Mouse (Mus musculus): Measurements from ENCODE around the gene Cdkl4.
"Not testable (repeated sequence)": the region's sequence is repeated elsewhere in the genome, so short reads cannot be mapped to it uniquely, and the experiment has no call there.

The Cdkl4 gene

DNA sequence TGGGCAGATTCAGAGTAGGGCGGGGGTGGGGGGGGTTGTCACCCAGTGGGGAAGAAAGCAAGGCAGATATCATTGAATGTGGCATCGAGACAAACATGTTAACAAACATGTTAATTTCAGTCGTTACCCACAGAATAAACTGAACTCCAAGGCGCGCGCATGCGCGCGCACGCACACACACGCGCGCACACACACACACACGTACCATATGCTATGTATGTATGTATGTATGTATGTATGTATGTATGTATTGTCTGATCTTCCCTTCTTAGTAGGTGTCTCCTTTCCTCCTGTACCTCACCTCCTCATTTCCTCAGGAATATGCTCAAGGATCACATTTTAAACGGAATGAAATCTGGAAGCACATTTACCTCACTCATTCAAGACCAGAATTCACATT, at the start of gene Cdkl4:
Gene Cdkl4 (minus strand): TSS at position 175 of the 400 bp plus-strand sequence.
- no peak for DNase-seq

DNA sequence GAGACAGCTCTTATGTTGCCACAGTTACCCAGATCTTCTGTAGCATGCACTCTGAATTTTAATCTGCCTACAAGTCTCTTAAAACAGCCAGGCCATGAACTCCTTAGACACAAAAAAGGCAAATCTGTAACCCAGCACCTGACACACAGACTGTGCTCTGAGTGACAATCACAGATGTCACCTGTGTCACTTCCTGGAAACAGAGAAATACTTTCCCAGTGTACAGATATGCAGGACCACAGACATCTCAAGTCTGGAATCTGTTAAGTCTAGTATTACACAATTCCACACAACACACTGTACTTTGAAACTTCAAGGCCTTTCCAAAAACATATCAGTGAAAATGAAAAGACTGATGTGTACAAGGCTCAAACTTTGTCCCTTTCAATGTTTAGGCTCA, 47.4 kb upstream of the Cdkl4 start:
- no peak for DNase-seq

DNA sequence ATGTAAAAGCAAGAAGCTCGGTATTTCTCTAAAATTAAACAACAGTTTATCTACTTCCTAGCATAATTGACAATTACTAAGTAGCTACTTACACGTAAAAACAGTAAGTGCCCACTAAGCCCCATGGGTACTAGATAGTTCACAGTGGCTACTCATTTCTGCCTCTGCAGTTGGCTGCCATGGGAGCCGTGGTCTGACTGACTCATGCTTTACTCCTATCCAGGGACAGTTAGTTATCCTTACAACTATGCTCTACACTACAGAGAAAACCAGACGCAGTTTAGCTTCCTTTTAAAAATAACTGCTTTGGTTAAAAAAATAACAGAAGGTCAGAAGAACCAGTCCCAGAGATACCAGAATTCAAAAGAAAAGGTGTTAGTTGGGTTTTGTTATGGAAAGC, 44.1 kb upstream of the Cdkl4 start:
- DNase-seq = no peak

DNA sequence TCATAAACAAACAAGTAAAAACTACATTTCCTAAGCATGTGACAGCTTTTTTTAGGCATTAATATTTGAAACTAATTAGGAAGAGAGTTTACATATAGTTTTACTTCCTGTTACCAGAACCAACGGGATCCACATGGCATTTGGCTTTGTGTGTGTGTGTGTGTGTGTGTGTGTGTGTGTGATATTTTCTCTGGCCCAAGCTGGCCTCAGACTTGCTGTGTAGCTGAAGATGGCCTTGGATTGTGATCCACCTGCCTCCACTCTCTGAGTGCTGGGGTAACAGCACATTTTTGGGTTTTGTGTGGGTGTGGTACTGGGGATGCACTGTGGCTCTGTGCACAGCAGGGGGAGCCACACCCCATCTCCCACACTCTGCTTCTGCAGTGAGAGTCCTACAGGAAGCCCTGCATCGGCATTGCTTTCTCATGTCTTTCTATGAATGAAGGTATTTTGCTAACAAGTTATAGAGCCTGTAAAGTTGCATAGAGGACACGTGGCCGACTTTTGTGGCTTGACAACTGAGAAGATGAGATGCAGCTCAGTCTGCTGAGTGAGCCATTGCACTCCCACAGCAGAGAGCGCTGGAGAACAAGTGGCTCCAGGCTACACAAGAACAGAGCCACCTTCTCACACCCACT, 43.3 kb upstream of the Cdkl4 start:
- peak; percentile 72 for DNase-seq

DNA sequence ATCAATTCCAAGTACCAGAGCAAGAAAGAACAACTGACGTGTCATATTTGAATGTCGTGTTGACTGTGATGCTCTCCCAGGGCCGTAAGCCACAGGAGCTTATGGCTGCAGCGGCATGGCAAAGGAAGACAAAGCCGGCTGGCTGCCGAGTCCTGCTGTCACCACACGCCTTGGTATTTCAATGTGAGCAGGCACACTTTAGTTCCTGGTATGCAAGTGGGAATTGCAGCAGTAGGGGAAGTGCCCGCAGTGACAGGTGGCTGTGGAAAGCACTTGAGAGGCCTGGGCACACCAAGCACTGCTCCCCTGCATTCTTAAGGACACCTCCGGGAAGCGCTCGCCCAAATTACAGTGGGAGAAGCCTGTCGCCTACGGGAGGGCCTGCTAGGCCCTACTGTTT, 41.9 kb upstream of the Cdkl4 start:
- no peak for DNase-seq

DNA sequence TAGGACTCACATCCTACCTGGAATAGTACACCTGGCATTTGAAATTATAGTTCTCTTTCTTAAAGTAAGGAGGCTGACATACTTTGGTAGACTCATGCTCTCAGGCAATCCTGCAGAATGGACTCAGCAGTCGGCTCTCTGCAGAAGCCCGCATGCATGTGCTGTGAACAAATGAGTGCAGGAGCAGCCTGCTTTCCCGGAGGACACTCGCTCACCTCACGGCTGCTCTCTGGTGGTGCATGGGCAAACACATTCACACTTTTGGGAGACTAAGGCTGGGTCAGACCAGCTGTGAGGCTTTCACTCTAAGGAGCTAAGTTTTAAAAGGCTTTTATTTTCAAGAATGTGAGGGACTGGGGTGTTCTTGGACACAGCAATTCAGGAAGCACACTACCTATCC, 41.3 kb upstream of the Cdkl4 start:
- no peak for DNase-seq

DNA sequence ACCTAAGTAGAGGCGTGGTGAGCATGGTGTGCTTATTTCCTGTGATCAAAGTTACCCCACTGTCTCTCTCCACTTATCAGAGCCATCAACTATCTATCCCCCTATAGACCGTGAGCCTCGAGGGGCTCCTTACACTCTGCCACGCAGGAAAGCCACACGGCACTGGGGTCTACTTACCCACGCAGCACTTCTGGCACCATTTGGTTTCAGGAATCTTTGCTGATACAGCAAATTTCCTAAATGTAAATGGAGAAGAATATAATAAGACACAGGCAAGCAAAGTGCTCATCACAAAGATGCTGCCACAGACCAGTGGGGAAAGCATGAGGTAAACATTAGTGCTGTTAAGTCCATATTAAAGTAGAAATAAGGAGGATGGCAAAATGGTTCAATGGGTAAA, 26.2 kb upstream of the Cdkl4 start:
- no peak for DNase-seq

DNA sequence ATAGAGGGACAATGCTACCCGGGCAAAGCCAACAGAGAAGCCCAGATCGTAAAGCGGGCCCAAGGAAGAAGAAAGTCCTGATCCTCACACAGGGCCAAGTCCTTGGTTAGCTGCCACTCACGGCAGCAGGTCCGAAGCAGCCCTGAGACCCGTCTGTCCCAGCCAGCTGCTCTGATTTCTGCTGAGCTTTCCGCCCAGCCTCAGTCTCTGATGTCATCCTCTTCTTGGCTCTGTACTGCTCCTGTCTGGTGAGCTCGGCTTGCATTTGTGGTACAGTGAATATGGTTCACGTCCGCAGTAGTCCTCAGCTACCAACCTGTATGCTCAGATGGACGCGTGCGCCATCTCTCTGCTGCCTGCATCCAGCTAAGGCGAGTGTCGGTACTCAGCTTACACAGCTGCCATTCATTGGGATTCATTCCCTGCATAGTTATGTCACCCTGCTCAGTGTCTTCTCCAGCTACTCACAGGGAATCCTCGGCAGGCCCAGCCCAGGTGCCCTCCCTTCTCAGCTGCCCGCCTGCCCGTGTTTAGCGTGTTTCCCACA, 25.5 kb upstream of the Cdkl4 start:
- DNase-seq = no peak

DNA sequence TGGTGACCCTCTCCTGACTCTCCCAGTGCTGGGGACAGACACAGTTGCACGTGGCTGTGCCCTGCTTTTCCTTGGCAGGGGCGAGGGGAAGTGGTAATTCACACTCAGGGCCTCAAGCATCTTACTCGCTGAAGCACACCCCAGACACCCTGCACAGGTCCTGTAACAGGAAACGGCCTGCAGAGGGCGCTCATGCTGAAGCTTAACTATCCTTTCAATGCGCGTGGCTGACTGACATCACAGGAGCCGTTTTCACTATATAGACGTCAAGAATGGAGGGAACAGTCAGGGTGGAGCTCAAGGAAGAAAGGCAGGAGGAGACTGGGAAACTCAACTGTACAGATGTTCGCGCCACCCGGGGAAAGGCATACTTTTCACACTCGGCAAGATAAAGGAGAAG, 23.8 kb upstream of the Cdkl4 start:
- no peak for DNase-seq

DNA sequence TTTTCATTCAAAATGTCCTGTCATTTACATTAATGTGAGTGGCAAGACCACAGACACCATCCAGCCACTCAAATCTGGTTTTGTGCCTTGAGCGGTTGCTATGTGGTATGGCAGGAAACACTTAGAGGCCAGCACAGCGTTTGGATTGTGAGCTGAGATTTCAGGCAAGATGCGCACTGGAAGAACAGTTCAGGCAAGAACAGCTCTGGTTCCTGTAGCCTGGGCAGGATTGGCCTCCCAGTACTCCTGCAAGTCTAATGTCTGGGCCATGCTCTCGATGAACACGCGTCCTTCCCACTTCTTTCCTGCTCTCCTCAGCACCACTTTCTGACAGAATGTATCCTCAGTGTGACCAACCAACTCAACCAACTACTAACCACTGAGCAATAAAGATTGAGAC, 5.4 kb upstream of the Cdkl4 start:
- no peak for DNase-seq

DNA sequence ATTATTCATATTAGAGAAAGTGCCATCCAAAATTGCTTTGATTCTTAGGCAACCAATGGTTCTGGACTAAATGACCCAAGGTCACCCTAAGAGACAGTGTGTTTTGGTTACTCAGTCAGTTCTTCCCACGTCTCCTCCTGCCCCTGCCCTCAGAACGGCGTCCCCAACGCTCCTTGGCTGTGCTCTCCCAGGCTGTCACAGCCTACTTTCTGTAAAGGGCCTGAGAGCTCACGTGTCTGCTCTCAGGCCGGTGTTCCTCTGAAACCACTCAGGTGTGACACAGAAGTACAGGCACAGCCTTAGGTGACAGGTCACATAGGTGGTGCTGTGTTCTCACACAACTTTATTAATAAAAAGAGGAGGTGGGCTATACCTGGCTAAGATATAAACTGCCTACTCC, 2.3 kb upstream of the Cdkl4 start:
- DNase-seq = no peak

DNA sequence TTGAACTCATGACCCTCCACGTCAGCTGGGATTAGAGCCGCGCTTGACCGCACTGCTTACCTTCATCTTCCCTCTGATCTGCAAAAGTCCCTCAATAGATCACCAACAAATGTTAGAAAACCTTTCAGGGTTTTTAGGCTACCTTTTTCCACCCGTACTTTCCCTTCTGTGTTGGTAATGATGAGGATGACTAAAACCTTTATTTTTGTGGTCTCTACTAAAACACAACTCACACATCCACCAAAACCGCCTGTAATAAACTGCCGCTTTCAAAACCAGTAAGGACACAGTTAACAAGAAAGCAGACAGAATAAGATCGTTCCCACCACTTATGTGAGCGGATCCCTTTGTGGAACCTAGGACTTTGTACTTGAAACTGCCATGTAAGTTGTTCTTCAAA, 1.5 kb upstream of the Cdkl4 start:
- DNase-seq = no peak

DNA sequence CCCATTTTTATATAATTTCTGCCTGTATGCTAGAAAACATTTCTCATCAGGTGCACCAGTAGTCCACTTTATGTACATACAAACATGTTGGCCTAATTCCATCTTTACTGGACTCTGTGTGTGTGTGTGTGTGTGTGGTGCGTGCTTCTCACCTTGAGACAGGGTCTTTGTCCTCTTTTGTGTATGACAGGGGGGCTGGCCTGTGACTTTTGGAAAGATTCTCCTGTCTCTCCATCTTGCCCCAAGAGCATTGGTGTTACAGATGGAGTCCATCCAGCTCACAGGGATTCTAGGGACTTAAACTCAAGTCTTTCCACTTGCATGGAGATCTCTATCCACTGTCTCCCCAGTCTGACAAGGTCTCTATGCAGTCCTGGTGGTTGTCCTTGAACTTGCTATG, 428 bp upstream of the Cdkl4 start:
- no peak for DNase-seq

DNA sequence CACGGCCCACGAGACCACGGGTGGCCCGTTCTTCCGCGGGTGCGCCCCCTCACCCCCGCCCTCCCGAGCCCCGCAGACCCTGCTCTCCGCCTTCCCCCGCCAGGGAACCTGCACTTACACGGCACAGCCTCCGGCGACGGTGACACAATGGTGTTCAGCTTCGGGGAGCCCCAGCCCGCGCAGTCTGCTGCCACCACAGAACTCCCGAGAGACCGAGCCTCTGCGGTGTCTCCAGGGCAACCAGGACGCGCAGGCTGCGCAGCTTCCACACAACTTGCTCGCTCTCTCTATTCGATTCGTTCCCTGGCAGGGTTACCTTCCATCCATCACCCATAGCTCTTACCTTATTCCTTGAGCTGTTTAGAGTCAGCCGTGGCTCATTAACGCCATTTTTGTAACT, 399 bp downstream of the Cdkl4 start:
- peak; percentile 51 for DNase-seq

DNA sequence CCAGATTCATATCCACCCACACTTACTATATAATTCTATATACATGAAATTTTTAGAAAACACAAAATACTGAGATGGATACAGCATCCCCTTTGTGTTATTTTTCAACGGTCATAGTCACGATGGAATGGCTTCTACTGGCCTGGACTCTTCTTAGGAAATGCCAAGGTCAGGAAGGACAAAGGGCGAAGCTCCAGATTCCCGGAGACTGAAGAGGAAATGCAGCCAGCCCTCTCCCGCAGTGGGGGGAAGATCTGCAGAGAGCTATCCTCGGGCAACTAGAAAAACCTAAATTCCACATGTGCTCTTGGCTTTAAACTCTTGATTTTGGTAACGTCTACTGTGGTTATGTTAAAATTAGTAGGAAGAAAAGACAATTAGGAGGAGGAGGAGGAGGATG, 2.6 kb downstream of the Cdkl4 start:
- no peak for DNase-seq

DNA sequence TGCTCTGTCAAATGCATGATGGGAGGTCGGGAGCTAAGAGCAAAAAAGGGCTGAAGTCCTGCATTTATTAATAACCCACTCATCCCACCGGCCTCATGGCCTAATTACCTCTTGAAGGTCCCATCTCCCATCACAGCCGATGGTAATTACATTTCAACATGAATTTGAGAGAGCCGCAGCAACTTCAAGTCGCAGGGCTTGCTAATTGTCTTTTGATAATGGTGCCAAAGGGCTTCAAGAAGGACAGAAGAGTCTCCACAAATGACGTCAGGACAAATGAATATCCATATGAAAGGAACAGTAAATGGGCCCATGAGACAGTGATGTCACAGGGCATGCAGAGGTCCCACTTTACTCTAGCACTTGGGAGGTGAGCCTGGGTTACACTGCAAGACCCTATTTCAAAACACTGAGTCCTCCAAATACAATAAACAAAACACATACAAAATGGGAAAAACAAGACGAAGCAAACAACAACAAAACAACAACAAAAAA, 3.1 kb downstream of the Cdkl4 start:
- DNase-seq = no peak

DNA sequence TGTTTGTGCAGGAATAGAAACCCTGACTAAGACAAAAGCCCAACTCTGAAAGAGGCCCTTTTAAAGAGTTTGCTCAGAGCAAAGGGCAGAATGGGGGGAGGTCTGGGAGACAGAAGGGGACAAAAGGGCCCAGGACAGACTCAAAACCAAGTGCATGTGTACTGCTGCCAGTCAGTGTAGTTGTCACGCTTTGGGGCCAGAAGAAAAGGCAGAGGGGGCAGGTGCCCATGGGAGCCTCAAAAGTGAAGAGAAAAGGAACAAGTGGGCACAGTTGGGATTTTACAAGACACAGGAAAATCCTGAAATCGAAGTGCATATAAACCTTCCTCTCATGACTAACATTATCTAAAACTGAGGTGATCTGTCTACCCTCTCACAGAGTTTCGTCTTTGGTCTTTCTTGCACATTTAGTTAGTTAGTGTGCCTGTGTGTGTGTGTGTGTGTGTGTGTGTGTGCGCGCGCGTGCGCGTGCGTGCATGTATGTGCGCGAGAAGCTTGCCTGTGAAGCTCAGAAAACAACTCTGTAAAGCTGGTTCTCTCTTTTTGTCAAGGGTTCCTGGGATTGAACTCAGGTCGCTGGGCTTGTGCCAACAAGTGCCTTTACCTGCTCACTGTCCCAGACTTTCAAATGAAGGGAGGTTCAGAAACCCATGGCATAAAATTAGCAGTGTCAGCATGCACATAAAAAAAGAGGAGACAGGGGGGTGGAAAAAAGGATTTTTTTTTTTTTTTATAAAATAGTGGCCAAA, 5.3 kb downstream of the Cdkl4 start:
- no peak for DNase-seq

DNA sequence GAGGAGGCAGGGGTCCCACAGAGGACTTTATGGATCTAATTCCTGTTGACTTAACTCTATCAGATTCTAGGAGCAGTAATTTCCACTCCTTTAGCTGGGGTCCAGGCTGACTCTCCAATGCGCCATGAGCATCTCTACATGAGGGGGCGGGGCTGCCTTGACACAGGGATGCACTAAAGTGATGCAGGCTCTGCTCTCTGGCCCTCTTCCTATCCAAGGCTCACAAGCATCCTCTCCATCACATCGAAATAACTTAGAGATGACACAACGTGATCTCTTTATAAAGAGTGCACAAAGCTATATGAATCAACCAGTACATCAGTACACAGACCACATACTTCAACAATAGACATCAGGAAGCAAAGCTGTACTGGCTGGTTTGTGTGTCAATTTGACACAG, 6.2 kb downstream of the Cdkl4 start:
- no peak for DNase-seq

DNA sequence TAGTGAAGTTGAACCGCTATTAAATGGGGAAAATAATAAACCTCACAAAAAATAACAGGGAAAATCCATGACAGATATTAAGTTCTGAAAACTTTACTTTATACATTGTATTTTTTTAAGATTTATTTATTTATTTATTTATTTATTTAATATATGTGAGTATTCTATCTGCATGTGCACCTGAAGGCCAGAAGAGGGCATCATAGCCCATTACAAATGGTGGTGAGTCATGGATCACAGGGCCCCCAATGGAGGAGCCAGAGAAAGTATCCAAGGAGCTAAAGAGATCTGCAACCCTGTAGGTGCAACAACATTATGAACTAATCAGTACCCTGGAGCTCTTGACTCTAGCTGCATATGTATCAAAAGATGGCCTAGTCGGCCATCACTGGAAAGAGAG, 7.9 kb downstream of the Cdkl4 start:
- not testable (repeated sequence) for DNase-seq

DNA sequence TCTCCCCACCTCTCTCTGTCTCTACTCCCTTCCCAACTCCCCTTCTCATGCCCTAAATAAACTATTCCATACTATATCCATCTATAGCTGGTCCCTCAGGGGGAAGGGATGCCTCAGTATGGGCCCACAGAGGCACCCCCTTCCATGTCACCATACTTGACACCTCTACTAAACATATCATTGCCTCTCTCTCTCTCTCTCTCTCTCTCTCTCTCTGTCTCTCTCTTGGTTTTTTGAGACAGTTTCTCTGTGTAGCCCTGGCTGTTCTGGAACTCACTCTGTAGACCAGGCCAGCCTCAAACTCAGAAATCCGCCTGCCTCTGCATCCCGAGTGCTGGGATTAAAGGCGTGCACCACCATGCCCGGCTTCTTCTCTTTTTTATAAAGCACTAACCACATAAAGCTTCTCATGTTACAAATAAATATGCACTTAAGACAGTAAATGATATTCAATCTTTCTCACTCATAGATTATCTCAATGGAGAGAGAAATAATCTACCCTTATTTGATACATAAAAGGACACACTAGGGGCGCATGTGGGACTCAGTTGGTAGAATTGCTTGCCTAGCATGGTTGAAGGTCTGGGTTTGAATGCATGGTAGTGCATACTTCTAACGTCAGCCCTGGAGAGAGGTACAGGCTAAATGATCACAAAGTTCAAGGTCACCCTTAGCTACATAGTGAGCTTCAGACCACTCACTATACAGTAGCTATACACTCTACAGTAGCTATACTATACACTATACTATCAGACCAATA, 8.6 kb downstream of the Cdkl4 start:
- DNase-seq = no peak

DNA sequence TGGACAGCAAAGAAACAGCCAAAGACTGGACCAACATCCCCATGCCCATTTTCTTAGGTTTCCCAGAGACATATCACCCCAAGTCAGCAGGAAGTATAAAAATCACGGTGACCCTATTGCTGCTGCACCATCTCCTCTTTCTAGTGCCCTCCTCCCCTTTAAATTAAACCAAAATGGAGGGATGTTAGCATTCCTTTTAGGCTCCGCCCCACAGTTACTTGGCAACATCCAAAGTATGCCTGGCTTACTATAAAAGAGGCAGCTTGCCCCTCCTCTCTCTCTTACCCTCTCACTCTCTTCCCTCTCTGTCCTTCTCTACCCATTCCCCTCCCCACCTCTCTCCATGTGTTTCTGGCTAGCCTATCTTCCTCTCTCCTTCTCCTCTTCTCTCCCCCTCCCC, 9.2 kb downstream of the Cdkl4 start:
- DNase-seq = no peak

DNA sequence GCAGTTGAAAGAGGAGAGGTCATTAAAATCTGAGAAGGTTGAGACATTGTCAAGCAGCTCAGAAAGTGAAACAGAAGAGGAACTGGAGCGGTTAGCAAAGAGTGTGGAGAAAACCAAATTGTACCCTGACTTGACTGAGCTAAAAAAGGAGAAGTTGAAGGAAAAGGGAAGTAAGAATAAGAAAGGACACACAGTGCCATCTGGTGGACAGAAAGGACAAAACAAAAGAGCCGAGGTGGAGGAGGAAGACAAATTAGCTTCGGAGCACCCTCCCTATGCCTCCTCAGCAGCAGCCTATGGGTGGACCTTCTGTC, 13.0 kb downstream of the Cdkl4 start:
- peak; percentile 51 for DNase-seq

DNA sequence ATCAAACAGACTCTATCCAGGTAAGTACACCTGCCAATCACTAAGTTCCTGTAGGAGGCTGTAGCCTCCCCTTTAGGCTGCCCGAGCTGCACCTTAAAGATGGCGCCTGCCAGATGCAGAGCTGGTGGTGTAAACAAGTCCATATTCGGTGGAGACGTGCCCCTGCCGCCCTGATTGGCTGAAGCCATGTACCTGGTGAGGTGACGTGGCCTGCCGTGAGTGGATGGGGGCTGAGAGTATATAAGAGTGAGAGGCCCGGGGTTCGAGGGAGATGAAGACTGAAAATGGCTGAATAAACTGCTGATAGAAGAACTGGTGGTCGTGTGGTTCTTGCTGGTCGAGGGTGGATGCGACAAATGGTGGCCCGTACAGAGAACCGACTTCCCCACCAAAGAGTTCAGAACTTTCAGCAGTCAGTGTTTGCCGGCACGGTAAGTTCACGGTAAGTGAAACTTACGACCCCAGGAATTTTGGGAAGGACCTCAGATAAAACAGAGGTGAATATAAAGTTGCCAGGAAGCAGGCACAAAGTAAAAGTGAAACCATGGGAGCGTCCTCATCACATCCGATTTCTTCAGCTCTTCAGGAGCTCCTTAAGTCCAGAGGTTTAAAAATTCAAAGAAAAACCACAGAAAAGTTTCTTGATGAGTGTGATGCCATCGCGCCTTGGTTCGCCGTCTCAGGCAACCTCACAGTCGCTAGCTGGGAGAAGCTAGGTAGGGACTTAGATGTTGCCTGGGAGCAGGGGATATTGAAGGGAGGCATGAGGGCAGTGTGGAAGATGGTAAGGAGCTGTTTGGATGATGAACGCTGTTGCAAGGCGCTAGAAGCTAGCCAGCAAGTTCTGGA, 13.6 kb downstream of the Cdkl4 start:
- DNase-seq = peak; percentile 54

Measured in thymus, postnatal 25 days (tissue).